Mouse (Mus musculus): Measurements from ENCODE around the gene Hist1h2ag.

Hist1h2ag gene

DNA sequence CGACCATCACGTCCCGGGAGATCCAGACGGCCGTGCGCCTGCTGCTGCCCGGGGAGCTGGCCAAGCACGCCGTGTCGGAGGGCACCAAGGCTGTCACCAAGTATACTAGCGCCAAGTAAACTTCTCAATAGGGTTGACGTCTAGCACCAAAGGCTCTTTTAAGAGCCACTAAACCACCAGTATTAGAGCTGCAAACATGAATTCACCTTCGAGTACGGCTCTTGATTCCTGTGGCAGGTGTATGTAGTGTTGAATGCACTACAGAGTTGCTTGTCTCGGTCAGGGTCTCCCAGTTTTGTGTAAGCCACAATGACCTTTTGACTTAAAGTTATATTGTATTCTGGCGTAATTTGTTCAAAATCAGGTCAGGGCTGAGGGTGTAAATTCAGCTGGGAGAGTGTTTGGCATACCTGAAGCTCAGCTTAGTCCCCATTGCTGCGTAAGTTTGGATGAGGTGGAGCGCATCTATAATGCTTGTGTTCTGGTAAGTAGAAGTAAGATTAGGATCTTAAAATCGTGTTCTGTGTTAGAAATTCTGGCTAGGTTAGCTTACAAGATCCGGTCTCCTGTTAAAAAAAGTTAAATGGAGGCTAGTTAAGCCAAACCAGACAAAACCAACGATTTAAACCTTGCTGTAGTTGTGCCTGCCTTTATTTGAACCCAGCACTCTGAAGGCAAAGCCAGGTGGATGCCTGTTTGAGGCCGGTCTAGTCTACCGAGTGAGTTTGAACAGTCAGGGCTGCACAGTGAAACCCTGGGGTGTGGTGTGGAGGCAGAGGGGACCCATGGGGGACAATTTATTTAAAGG, 6.4 kb downstream of the Hist1h2ag start:
- DNase-seq = no peak

DNA sequence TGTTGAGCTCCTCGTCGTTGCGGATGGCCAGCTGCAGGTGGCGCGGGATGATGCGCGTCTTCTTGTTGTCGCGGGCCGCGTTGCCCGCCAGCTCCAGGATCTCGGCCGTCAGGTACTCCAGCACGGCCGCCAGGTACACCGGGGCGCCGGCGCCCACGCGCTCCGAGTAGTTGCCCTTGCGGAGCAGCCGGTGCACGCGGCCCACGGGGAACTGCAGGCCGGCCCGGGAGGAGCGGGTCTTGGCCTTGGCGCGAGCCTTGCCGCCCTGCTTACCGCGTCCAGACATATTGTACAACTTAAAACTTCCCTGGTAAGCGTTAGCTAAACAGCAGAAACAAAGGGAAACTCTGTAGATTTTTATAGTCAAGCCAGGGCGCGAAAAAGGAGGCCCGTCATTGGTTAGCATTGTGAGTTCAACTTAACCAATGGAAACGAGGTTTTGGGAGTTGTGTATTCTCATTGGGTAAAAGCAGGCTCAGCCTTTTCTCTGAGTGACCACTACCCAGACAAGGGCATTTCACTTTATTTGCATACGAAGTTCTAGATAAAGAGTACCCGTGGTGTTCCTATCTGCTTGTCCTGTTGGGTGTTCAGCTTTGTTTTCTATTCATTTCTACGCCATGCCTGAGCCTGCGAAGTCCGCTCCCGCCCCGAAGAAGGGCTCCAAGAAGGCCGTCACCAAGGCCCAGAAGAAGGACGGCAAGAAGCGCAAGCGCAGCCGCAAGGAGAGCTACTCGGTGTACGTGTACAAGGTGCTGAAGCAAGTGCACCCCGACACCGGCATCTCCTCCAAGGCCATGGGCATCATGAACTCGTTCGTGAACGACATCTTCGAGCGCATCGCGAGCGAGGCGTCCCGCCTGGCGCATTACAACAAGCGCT, 7.2 kb downstream of the Hist1h2ag start, which contains the start of the genes Hist1h2ah and Hist1h2bk:
Gene Hist1h2ah, minus strand, starts transcription at position 302 of the 882 bp plus-strand sequence.
Gene Hist1h2bk, plus strand, starts transcription at position 604 of the 882 bp plus-strand sequence.
- peak; percentile 94 for DNase-seq

DNA sequence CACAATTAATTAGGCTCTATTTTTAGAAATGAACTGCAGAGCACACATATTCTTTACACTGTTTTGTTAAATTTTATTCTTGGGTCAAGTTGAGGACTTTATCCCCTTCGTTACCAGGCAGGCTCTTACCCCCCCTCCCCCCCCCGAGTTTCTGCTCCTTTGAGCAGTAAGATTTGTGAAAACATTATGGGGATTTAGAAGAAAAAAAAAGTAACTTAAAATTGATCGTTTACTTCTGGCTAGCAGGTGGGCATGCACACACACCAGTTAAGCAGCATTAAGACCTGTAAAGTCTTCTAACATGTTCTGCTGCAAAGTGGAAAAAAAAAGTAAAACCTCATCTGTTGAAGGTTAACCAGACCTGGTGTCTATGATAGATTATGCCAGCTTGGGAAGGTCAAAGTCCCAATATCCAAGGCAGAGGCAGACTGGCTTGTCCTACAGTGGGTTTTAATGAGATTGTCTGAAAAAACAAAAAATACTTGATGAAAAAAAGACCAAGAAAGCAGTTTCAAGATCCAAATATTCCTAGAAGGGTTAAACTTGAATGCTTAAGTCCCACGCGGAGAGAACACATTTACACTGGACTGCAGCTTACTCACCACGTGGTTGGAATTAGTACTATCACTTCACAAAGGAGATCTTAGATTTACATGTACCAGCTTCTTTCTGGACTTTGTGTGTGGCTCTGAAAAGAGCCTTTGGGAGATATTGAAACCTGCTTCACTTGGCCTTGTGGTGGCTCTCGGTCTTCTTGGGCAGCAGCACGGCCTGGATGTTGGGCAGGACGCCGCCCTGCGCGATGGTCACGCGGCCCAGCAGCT, 8.1 kb downstream of the Hist1h2ag start:
- DNase-seq = peak; percentile 84

DNA sequence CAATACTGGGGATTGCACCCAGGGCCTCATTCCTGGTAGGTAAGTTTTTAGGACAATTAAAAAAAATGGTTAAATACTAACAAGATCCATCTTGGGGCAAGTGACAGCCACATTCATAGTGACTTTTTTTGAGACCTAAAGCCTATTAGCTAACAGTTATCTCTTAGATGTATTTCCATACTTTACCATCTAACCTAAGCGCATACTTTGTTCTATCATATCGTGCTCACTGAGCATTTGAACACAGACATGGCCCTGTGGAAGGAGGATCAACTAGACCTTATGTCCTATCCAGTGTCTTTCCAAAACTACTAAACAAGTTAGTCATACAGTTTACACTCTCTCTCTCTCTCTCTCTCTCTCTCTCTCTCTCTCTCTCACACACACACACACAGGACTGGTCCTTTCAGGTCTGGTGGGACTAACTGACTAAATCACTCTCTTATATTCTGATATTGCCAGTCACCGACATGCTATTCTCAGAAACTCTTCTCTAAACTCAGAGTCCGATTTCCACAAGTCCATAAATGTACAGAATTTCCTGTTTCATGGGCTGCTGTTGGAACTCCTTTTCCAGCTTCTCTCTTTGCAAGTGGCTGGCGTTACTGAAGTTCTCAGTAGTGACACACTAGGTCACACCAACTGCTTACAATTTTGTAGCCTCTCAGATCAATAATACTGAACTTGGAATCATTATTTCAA, 8.9 kb downstream of the Hist1h2ag start:
- DNase-seq = peak; percentile 45

DNA sequence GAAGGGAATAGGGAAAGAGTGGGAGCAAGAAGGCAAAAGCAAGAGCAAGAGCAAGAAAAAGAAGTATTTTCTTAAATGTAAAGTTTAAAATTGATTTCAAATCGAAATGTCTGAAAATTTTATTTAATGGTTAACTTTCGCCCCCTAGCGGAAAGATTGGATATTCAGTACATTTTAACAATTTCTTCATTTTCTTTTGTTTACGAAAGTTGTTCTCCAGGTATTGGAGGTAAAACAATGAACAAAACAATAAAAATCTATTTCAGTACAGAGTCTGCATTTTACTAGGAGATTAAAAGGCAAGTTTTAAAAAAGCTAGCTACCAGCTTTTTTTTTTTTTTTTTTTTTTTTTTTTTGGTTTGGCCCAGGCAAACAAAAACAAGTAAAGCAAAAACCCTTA, 12.3 kb downstream of the Hist1h2ag start:
- no peak for DNase-seq

- DNase-seq = no peak
These were observed 12.8 kb downstream of the Hist1h2ag start for GRCm38 (mm10) chr13:22029928-22030327.

DNA sequence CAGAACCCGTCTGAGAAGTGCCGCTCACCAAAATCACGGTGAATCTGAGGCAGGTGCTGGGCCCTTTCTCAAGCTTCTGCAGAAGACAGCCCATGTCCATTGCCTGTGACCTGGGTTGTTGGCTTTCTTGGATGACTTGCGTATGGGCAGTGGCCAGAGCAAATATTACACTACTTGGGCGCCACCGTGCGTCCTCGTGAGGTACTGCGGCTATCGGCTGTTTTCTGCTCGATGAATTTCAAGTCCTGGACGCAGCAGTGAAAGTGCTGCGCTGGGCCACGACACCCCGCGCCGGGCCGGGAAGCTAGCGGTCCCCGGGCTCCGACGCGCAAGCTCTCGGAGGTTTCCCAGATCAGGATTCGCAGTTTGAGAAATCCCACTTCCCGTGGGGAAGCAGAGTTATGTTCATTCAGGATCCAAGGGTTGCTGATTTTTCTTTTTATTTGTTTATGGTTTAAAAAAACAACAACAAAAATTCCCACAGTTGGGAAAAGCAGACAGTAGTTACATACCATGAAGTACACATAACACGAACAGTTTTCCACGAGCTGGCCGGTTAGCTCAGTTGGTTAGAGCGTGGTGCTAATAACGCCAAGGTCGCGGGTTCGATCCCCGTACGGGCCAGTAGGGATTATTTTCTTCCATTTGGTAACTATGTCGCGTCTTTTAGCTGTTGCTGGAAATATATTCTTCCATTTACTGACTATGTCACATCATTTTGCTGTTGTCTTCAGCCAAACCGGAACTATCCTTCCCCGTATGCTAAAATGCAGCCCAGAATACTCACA, 13.9 kb downstream of the Hist1h2ag start:
- peak; percentile 98 for DNase-seq

GRCm38 (mm10) chr13:22026058-22027031, 16.4 kb downstream of the Hist1h2ag start:
- peak; percentile 80 for DNase-seq

DNA sequence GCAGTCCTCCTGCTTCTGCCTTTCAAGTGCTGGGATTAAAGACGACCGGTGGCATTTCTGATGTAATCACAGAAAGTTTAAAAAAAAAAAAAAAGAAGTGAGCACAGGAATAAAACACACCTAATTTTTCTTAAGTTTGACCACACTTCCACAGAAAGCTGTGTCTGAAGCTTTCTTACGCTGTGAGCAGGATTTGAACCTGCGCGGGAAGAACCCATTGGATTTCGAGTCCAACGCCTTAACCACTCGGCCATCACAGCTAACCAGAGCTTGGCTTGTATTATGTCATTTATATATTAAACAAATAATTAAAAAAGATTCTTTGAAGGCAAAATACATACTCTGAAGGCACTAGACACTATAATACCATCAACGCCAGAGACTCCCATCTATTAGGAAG, 20.5 kb downstream of the Hist1h2ag start:
- peak; percentile 86 for DNase-seq

DNA sequence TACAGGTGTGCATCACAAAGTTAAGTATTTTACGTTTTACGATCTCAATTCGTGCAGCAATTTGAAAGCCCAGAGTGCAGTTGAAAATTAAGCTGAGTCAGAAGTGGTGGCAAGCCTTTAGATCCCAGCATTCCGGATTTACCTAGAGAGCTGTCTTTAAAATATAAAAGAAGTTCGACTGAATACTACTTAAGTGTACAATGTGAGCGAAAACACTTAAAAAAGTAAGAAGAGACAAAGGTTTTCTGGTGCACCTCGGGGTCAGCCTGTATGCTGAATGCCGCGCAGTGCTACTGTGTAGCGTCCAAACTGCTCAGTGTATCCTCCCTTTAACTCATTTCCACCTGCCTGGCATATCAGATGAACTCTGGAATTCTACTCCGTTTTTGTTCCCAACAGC, 21.2 kb downstream of the Hist1h2ag start:
- no peak for DNase-seq

- peak; percentile 74 for DNase-seq
These were observed 21.8 kb downstream of the Hist1h2ag start for GRCm38 (mm10) chr13:22020901-22021339.

GRCm38 (mm10) chr13:22019934-22020835, 22.6 kb downstream of the Hist1h2ag start:
- DNase-seq = no peak

- peak; percentile 81 for DNase-seq
These were observed 27.0 kb downstream of the Hist1h2ag start for GRCm38 (mm10) chr13:22015479-22016450.

- no peak for DNase-seq
These were observed 28.3 kb downstream of the Hist1h2ag start for GRCm38 (mm10) chr13:22014411-22014845.

DNA sequence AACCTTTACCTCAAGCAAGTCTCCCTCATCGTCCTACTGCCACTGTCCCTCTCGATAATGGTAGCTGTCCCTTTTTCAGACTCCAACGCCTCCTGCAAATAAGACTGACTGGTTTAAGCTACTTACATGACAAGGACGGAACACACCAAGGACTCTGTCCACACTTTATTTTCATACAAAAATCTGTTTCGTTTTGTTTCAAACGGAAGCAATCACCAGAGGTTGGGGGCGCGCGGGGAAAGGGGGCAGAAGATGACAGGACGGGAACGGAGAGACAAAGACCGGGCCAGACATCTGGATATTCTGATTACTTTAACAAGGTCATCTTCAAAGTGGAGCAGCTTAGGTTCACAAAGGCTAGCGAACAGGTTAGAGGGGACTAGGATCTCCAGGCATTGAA, 29.0 kb downstream of the Hist1h2ag start:
- DNase-seq = no peak

DNA sequence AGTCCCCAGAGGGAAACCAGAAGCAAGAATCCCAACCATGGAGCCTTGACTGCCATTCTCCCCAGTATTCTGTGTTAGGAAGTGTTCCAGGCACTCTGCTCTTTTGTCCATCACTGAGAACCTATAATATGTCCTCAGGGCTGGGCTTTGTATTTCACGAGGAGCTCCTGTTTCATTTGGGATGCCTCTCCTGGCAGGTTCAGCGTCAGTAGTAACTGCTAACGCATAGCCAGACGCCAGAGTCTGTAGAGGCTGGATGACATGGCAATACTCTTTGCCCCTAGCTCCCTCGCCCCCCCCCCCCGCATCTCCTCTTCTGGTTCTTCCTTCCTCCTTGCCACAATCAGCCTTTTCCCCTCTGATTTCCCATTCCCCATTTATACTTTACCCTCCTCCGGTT, 33.1 kb downstream of the Hist1h2ag start, which contains the start of gene Prss16:
Gene Prss16, minus strand, starts transcription at position 101 of the 400 bp plus-strand sequence.
- DNase-seq = no peak

- no peak for DNase-seq
These were observed 34.0 kb downstream of the Hist1h2ag start for GRCm38 (mm10) chr13:22008707-22009106.

Measured in kidney, adult 9 months (tissue).